ENCODE assay signal across 25 mouse cellular contexts in genomic region chr17:68322607-68323006, GRCm38 (mm10). TPM values are rescaled to one million over a fixed set of nuclear protein-coding genes. Genes with fewer than 3 reads are reported as not detected.
DNase-seq lines count a peak whose midpoint lies in the region; ATAC-seq and TF ChIP-seq lines count a peak whose summit lies in the region.
"Had no signal": no experiment of that assay in that cellular context is flagged by ENCODE, and none has a peak within 500 bp of the region (broad histone marks: within the 10 kb centered on the region; RNA-seq: fewer than 3 reads in every experiment).

No protein-coding gene starts in this region.

- ATAC-seq in midbrain, embryonic 11.5 days (ENCODE audit: low FRiP score): no peak
- no peak for ATAC-seq in forebrain, postnatal 0 days
- ATAC-seq: activated CD4-positive, CD25-positive, alpha-beta regulatory T cell, adult 4 months; CD4-positive, CD25-positive, alpha-beta regulatory T cell, adult 4 months; Patski had no signal

- no peaks in the 10 kb centered on the region for H3K4me1 ChIP-seq in midbrain, embryonic 11.5 days (ENCODE audit: control insufficient read depth, insufficient read depth, low read length)
- H3K4me1 ChIP-seq in midbrain, embryonic 10.5 days: peaks cover 6% of the 10 kb centered on the region; the same call in 1 of the 2 replicates
- H3K4me1 ChIP-seq in forebrain, postnatal 0 days (ENCODE audit: insufficient read depth): no peaks in the 10 kb centered on the region

- H3K27ac ChIP-seq in midbrain, embryonic 11.5 days (ENCODE audit: low read depth, low read length): no peak overlapping the region
- H3K27ac ChIP-seq in midbrain, embryonic 10.5 days (replicated peaks): no peak overlapping the region
- no peak overlapping the region for H3K27ac ChIP-seq in forebrain, postnatal 0 days (ENCODE audit: low read depth, low read length)

- no peaks in the 10 kb centered on the region for H3K36me3 ChIP-seq in midbrain, embryonic 11.5 days (ENCODE audit: control insufficient read depth, insufficient read depth, low read length)
- H3K36me3 ChIP-seq in midbrain, embryonic 10.5 days: no peaks in the 10 kb centered on the region
- no peaks in the 10 kb centered on the region for H3K36me3 ChIP-seq in forebrain, postnatal 0 days (ENCODE audit: insufficient read depth)
- H3K36me3 ChIP-seq: G1E had no signal

- no peak overlapping the region for H3K4me3 ChIP-seq in midbrain, embryonic 11.5 days (ENCODE audit: low read depth, low read length)
- no peak overlapping the region for H3K4me3 ChIP-seq in midbrain, embryonic 10.5 days
- H3K4me3 ChIP-seq in forebrain, postnatal 0 days (ENCODE audit: low read depth, low read length): no peak overlapping the region

- no peak for TF ChIP-seq CTCF in forebrain, postnatal 0 days (IDR thresholded peaks at IDR 0.05; ENCODE audit: low read depth)

- intact Hi-C loops in heart, postnatal 10 days (cut with DNase I): no loop called here

- no peak overlapping the region for H3K4me2 ChIP-seq in midbrain, embryonic 11.5 days
- H3K4me2 ChIP-seq in forebrain, postnatal 0 days (ENCODE audit: low read depth): no peak overlapping the region

- no peaks in the 10 kb centered on the region for H3K27me3 ChIP-seq in midbrain, embryonic 11.5 days (ENCODE audit: control insufficient read depth, insufficient read depth, low read length)
- H3K27me3 ChIP-seq in midbrain, embryonic 10.5 days (ENCODE audit: low read depth, poor library complexity, severe bottlenecking): no peaks in the 10 kb centered on the region
- H3K27me3 ChIP-seq in forebrain, postnatal 0 days (ENCODE audit: insufficient read depth, low read length): no peaks in the 10 kb centered on the region
- H3K27me3 ChIP-seq: CH12.LX had no signal

- DNase-seq in midbrain, embryonic 11.5 days (ENCODE audit: low spot score, missing footprints): peak; percentile 72
- no peak for DNase-seq in midbrain, embryonic 10.5 days (ENCODE audit: low spot score)
- peak; percentile 12 for DNase-seq in ovary, adult 18-20 months (ENCODE audit: low spot score)
- DNase-seq in ovary, postnatal 10 days (ENCODE audit: low spot score): no peak
- DNase-seq in testis, postnatal 10 days (ENCODE audit: low spot score): peak; percentile 51
- DNase-seq in testis, postnatal 14 days (ENCODE audit: low spot score): peak; percentile 79
- DNase-seq in forebrain, postnatal 0 days: no peak
- DNase-seq in heart, postnatal 10 days: no peak
- DNase-seq: adrenal gland, adult 2 months; adrenal gland, adult 8-10 months; adrenal gland, postnatal 10 days; adrenal gland, postnatal 14 days; adrenal gland, postnatal 25 days; adrenal gland, postnatal 36 days; B cell, adult 2 months; cerebellum, adult 11 months; cerebellum, adult 11-12 months had no signal

- WGBS in midbrain, embryonic 11.5 days: 72% methylated on average over 3 of the region's 3 CpGs
- 88% methylated on average over 3 of the region's 3 CpGs for WGBS in midbrain, embryonic 10.5 days
- 75% methylated on average over 3 of the region's 3 CpGs for WGBS in forebrain, postnatal 0 days

- H3K9ac ChIP-seq in midbrain, embryonic 11.5 days (ENCODE audit: low read length): no peak overlapping the region
- H3K9ac ChIP-seq in forebrain, postnatal 0 days: no peak overlapping the region

- no peaks in the 10 kb centered on the region for H3K9me3 ChIP-seq in midbrain, embryonic 11.5 days (ENCODE audit: control insufficient read depth, low read length)
- H3K9me3 ChIP-seq in midbrain, embryonic 10.5 days (replicated peaks): no peaks in the 10 kb centered on the region
- H3K9me3 ChIP-seq in forebrain, postnatal 0 days (ENCODE audit: low read length): no peaks in the 10 kb centered on the region

RNA-seq across cellular contexts. Expression of gene L3mbtl4, which starts 49.0 kb away (rescaled TPM):
- 0.10 and 0.11 TPM in 2 replicates for polyA plus RNA-seq in midbrain, embryonic 11.5 days (2014; fragmentation: Nextera tagmentation; extraction: Ambion mirVana)
- polyA plus RNA-seq in midbrain, embryonic 10.5 days (2016; fragmentation: Nextera tagmentation; extraction: Ambion mirVana): 0.09 and 0.17 TPM in 2 replicates
- total RNA-seq in forebrain, postnatal 0 days (2014; rRNA removed): 6.2 and 6.5 TPM in 2 replicates
- polyA plus RNA-seq in forebrain, postnatal 0 days (2015; fragmentation: Nextera tagmentation; extraction: Ambion mirVana): 3.4 and 4.3 TPM in 2 replicates
- total RNA-seq in heart, postnatal 10 days (2021): not detected
- total RNA-seq: CH12.LX, ES-E14, MEL had no signal
- polyA plus RNA-seq: activated CD4-positive, CD25-positive, alpha-beta regulatory T cell, adult 4 months; C2C12; CD4-positive, CD25-positive, alpha-beta regulatory T cell, adult 4 months; G1E had no signal

Comparison
In these comparisons a context has a peak if more than half of its experiments do, and no peak if none do; other contexts are left out.
1. DNase-seq: peak in midbrain, embryonic 11.5 days (single experiment), ovary, adult 18-20 months (single experiment), testis, postnatal 10 days (single experiment) and testis, postnatal 14 days (single experiment); none in midbrain, embryonic 10.5 days (single experiment), ovary, postnatal 10 days (single experiment), forebrain, postnatal 0 days (single experiment) and heart, postnatal 10 days (0 of 2).